Mouse (Mus musculus) limb, embryonic 15.5 days (tissue): ENCODE data around the gene Ranbp3. TPM values are rescaled to one million over a fixed set of nuclear protein-coding genes. Genes with fewer than 3 reads are reported as not detected.
A peak's percentile ranks its signal among the peaks of the same experiment; 100 is the strongest.

Source experiments
- ATAC-seq: fragments of 200-750 bp; cut with Nextera tagmentation; 2 replicates; pipeline ENCODE4 v1.8.0; 2017; ENCODE audit warnings: low read depth, moderate TSS enrichment; ENCODE audit not compliant: insufficient number of reproducible peaks, low FRiP score, low TSS enrichment
- H3K27ac ChIP-seq: fragments of 300-500 bp; sonication (generic); 2 replicates; pipeline ENCODE4 v1.5.1; 2015; ENCODE audit warnings: moderate library complexity, mild to moderate bottlenecking, inconsistent platforms
- H3K27me3 ChIP-seq: fragments of 300-500 bp; sonication (generic); 2 replicates; pipeline ENCODE4 v1.6.1; 2015; ENCODE audit warnings: inconsistent platforms
- H3K36me3 ChIP-seq: fragments of 300-500 bp; sonication (generic); 2 replicates; pipeline ENCODE4 v1.6.1; 2015; ENCODE audit warnings: inconsistent platforms
- H3K4me1 ChIP-seq: fragments of 300-500 bp; sonication (generic); 2 replicates; pipeline ENCODE4 v1.6.1; 2015; ENCODE audit warnings: inconsistent platforms
- H3K4me2 ChIP-seq: fragments of 300-500 bp; sonication (generic); 2 replicates; pipeline ENCODE4 v1.6.1; 2015; ENCODE audit warnings: mild to moderate bottlenecking, inconsistent platforms
- H3K4me3 ChIP-seq: fragments of 300-500 bp; sonication (generic); 2 replicates; pipeline ENCODE4 v1.5.1; 2015; ENCODE audit warnings: mild to moderate bottlenecking, inconsistent platforms
- H3K9ac ChIP-seq: fragments of 300-500 bp; sonication (generic); 2 replicates; pipeline ENCODE4 v1.6.1; 2015; ENCODE audit warnings: inconsistent platforms
- H3K9me3 ChIP-seq: fragments of 300-500 bp; sonication (generic); 2 replicates; pipeline ENCODE4 v1.6.1; 2016; ENCODE audit warnings: inconsistent platforms
- WGBS: fragments of 180-500 bp; shearing (Covaris S2); methylation state at CpG from one replicate; pipeline ENCODE4 v1.1.7; 2015; 5-methylcytosine and 5-hydroxymethylcytosine counted together
- polyA plus RNA-seq: library from polyadenylated mRNA; unstranded; fragments of >200 nt; fragmentation: Nextera tagmentation; extraction: Ambion mirVana; gene quantifications from 2 replicates; pipeline ENCODE4 v1.2.1, GENCODE M21; 2015

Gene Ranbp3
- polyA plus RNA-seq, 1 experiment from 2014 or later, result 86.0 TPM

GRCm38 (mm10) chr17:56715360-56715759, 42.3 kb downstream of the Ranbp3 start:
- Histone ChIP-seq H3K9ac (no peak overlapping the region), H3K4me1 (peaks cover 47% of the 10 kb centered on the region), H3K27ac (no peak overlapping the region), H3K4me2 (0 out of 2 replicates have a peak overlapping the region, but pooled peaks have one; percentile 85), H3K9me3 (no peaks in the 10 kb centered on the region), H3K36me3 (peaks cover 25% of the 10 kb centered on the region), H3K4me3 (peak overlapping the region; percentile 83; the same call in 1 of the 2 replicates), H3K27me3 (no peaks in the 10 kb centered on the region)
- WGBS, result 52% methylated on average over 11 of the region's 11 CpGs
- no peak for ATAC-seq

GRCm38 (mm10) chr17:56715914-56716654, 43.0 kb downstream of the Ranbp3 start:
- no peak for ATAC-seq
- Histone ChIP-seq H3K27ac (peak overlapping the region; percentile 84), H3K4me1 (peaks cover 53% of the 10 kb centered on the region), H3K4me3 (peak overlapping the region; percentile 83), H3K27me3 (no peaks in the 10 kb centered on the region), H3K9me3 (no peaks in the 10 kb centered on the region), H3K4me2 (peak overlapping the region; percentile 85), H3K36me3 (peaks cover 22% of the 10 kb centered on the region), H3K9ac (peak overlapping the region; percentile 70)
- WGBS, result 26% methylated on average over 22 of the region's 22 CpGs

GRCm38 (mm10) chr17:56716655-56717362, 43.7 kb downstream of the Ranbp3 start:
- H3K36me3 ChIP-seq, result peaks cover 22% of the 10 kb centered on the region
- H3K27ac ChIP-seq, result peak overlapping the region; percentile 89
- H3K4me2 ChIP-seq, result peak overlapping the region; percentile 85
- peaks cover 53% of the 10 kb centered on the region for H3K4me1 ChIP-seq
- no peaks in the 10 kb centered on the region for H3K27me3 ChIP-seq
- whole genome bisulfite sequencing, result under 1% methylated on average over 55 of the region's 55 CpGs
- H3K9ac ChIP-seq, result peak overlapping the region; percentile 89
- peak; percentile 92 for ATAC-seq
- H3K4me3 ChIP-seq, result peak overlapping the region; percentile 83
- no peaks in the 10 kb centered on the region for H3K9me3 ChIP-seq

- peak within 1 kb of the TSS; percentile 89 for H3K27ac ChIP-seq
- no peaks in the 10 kb centered on the region for H3K27me3 ChIP-seq
- H3K4me2 ChIP-seq, result peak within 1 kb of the TSS; percentile 85
- H3K9me3 ChIP-seq, result no peaks in the 10 kb centered on the region
- H3K36me3 ChIP-seq, result peaks cover 21% of the 10 kb centered on the region
- peak within 1 kb of the TSS; percentile 89 for H3K9ac ChIP-seq
- peak; percentile 50 for ATAC-seq
- WGBS, result under 1% methylated on average over 59 of the region's 59 CpGs
- peaks cover 60% of the 10 kb centered on the region for H3K4me1 ChIP-seq
- H3K4me3 ChIP-seq, result peak within 1 kb of the TSS; percentile 83
Measured at GRCm38 (mm10) chr17:56717363-56718058, 44.4 kb downstream of the Ranbp3 start, which contains the start of the genes Ndufa11 and Vmac. TSS of gene Ndufa11 (plus strand) at chr17:56717767. TSS of gene Vmac (minus strand) at chr17:56718022.

GRCm38 (mm10) chr17:56722441-56722840, 49.3 kb downstream of the Ranbp3 start:
- Histone ChIP-seq H3K4me2 (no peak overlapping the region), H3K4me3 (no peak overlapping the region), H3K27ac (peak overlapping the region; percentile 12), H3K36me3 (peaks cover 26% of the 10 kb centered on the region), H3K4me1 (peaks cover 72% of the 10 kb centered on the region), H3K9ac (no peak overlapping the region), H3K9me3 (no peaks in the 10 kb centered on the region), H3K27me3 (no peaks in the 10 kb centered on the region)
- 34% methylated on average over 5 of the region's 5 CpGs for WGBS
- no peak for ATAC-seq

GRCm38 (mm10) chr17:56723419-56724161, 50.5 kb downstream of the Ranbp3 start:
- no peak overlapping the region for H3K4me2 ChIP-seq
- no peak overlapping the region for H3K9ac ChIP-seq
- H3K9me3 ChIP-seq, result no peaks in the 10 kb centered on the region
- 0 out of 2 replicates have a peak overlapping the region, but pooled peaks have one; percentile 12 for H3K27ac ChIP-seq
- H3K36me3 ChIP-seq, result peaks cover 26% of the 10 kb centered on the region
- peaks cover 74% of the 10 kb centered on the region for H3K4me1 ChIP-seq
- H3K4me3 ChIP-seq, result no peak overlapping the region
- ATAC-seq, result 0 out of 2 replicates have a peak, but pooled peaks have one; percentile 20
- no peaks in the 10 kb centered on the region for H3K27me3 ChIP-seq
- WGBS, result 59% methylated on average over 11 of the region's 11 CpGs

GRCm38 (mm10) chr17:56727029-56727649, 54.0 kb downstream of the Ranbp3 start:
- Histone ChIP-seq H3K9ac (no peak overlapping the region), H3K36me3 (peaks cover 13% of the 10 kb centered on the region), H3K27me3 (no peaks in the 10 kb centered on the region), H3K4me2 (0 out of 2 replicates have a peak overlapping the region, but pooled peaks have one; percentile 11), H3K4me1 (peaks cover 51% of the 10 kb centered on the region), H3K4me3 (no peak overlapping the region), H3K27ac (peak overlapping the region; percentile 44; the same call in 1 of the 2 replicates), H3K9me3 (no peaks in the 10 kb centered on the region)
- 11% methylated on average over 7 of the region's 7 CpGs for WGBS
- ATAC-seq, result no peak

- ATAC-seq, result no peak
- no peaks in the 10 kb centered on the region for H3K9me3 ChIP-seq
- 0 out of 2 replicates have a peak overlapping the region, but pooled peaks have one; percentile 11 for H3K4me2 ChIP-seq
- peaks cover 46% of the 10 kb centered on the region for H3K4me1 ChIP-seq
- WGBS, result 9% methylated on average over 12 of the region's 12 CpGs
- H3K27me3 ChIP-seq, result no peaks in the 10 kb centered on the region
- 0 out of 2 replicates have a peak overlapping the region, but pooled peaks have one; percentile 44 for H3K27ac ChIP-seq
- H3K4me3 ChIP-seq, result no peak overlapping the region
- H3K36me3 ChIP-seq, result peaks cover 8% of the 10 kb centered on the region
- no peak overlapping the region for H3K9ac ChIP-seq
Measured at GRCm38 (mm10) chr17:56727659-56728058, 54.6 kb downstream of the Ranbp3 start.

- Histone ChIP-seq H3K27ac (no peak overlapping the region), H3K4me1 (peaks cover 42% of the 10 kb centered on the region), H3K9me3 (no peaks in the 10 kb centered on the region), H3K36me3 (peaks cover 3% of the 10 kb centered on the region; the same call in 1 of the 2 replicates), H3K4me3 (no peak overlapping the region), H3K27me3 (no peaks in the 10 kb centered on the region), H3K4me2 (0 out of 2 replicates have a peak overlapping the region, but pooled peaks have one; percentile 11), H3K9ac (no peak overlapping the region)
- no peak for ATAC-seq
- 11% methylated on average over 12 of the region's 12 CpGs for WGBS
Measured at GRCm38 (mm10) chr17:56728117-56728516, 55.0 kb downstream of the Ranbp3 start.

GRCm38 (mm10) chr17:56729151-56729550, 56.1 kb downstream of the Ranbp3 start:
- no peak for ATAC-seq
- Histone ChIP-seq H3K9me3 (no peaks in the 10 kb centered on the region), H3K27me3 (no peaks in the 10 kb centered on the region), H3K36me3 (no peaks in the 10 kb centered on the region), H3K27ac (no peak overlapping the region), H3K4me2 (no peak overlapping the region), H3K4me1 (peaks cover 31% of the 10 kb centered on the region), H3K9ac (no peak overlapping the region), H3K4me3 (no peak overlapping the region)
- 24% methylated on average over 6 of the region's 6 CpGs for WGBS
